Mouse (Mus musculus) CD4-positive helper T cell, adult 2 months (primary cell): ENCODE measurements around the gene Tjp2.
"Not testable (repeated sequence)": the region's sequence is repeated elsewhere in the genome, so short reads cannot be mapped to it uniquely, and the experiment has no call there.

Source experiments
- DNase-seq: peaks from one replicate; pipeline ENCODE4 v3.0.0-alpha.2; 2012; ENCODE audit warnings: low read depth, missing footprints, low spot score

The Tjp2 gene

GRCm38 (mm10) chr19:24224500-24225304 is at the start of gene Tjp2:
Gene Tjp2, minus strand, starts transcription at chr19:24225030.
- peak; percentile 70 for DNase-seq

GRCm38 (mm10) chr19:24274281-24274680 is 49.5 kb upstream of the Tjp2 start:
- no peak for DNase-seq

- peak; percentile 78 for DNase-seq
Observed at GRCm38 (mm10) chr19:24271746-24272426, 47.1 kb upstream of the Tjp2 start.

- no peak for DNase-seq
Observed at GRCm38 (mm10) chr19:24271326-24271725, 46.5 kb upstream of the Tjp2 start.

- no peak for DNase-seq
Observed at GRCm38 (mm10) chr19:24268531-24268930, 43.7 kb upstream of the Tjp2 start.

GRCm38 (mm10) chr19:24266046-24266830 is 41.4 kb upstream of the Tjp2 start:
- no peak for DNase-seq

- DNase-seq, result peak; percentile 87
Observed at GRCm38 (mm10) chr19:24264991-24265390, 40.2 kb upstream of the Tjp2 start.

- no peak for DNase-seq
Observed at GRCm38 (mm10) chr19:24262736-24263135, 37.9 kb upstream of the Tjp2 start.

- no peak for DNase-seq
Observed at GRCm38 (mm10) chr19:24259390-24260351, 34.8 kb upstream of the Tjp2 start.

GRCm38 (mm10) chr19:24258368-24258767 is 33.5 kb upstream of the Tjp2 start:
- DNase-seq, result no peak

GRCm38 (mm10) chr19:24257962-24258361 is 33.1 kb upstream of the Tjp2 start:
- DNase-seq, result no peak

- DNase-seq, result no peak
Observed at GRCm38 (mm10) chr19:24253657-24254260, 28.9 kb upstream of the Tjp2 start.

- DNase-seq, result no peak
Observed at GRCm38 (mm10) chr19:24251869-24252268, 27.0 kb upstream of the Tjp2 start.

GRCm38 (mm10) chr19:24243340-24243739 is 18.5 kb upstream of the Tjp2 start:
- no peak for DNase-seq

- no peak for DNase-seq
Observed at GRCm38 (mm10) chr19:24241799-24242546, 17.1 kb upstream of the Tjp2 start.

- DNase-seq, result no peak
Observed at GRCm38 (mm10) chr19:24241271-24241670, 16.4 kb upstream of the Tjp2 start.

- no peak for DNase-seq
Observed at GRCm38 (mm10) chr19:24238011-24238410, 13.2 kb upstream of the Tjp2 start.

GRCm38 (mm10) chr19:24232356-24232755 is 7.5 kb upstream of the Tjp2 start:
- DNase-seq, result not testable (repeated sequence)

GRCm38 (mm10) chr19:24225305-24225696 is 471 bp upstream of the Tjp2 start:
- peak; percentile 38 for DNase-seq

- no peak for DNase-seq
Observed at GRCm38 (mm10) chr19:24223851-24224251, 979 bp downstream of the Tjp2 start.
